Mouse (Mus musculus) liver, embryonic 14.5 days (tissue): ENCODE data around the gene Gm7347. TPM values are rescaled to one million over a fixed set of nuclear protein-coding genes. Genes with fewer than 3 reads are reported as not detected.
A peak's percentile ranks its signal among the peaks of the same experiment; 100 is the strongest.
"Not testable (repeated sequence)": the region's sequence is repeated elsewhere in the genome, so short reads cannot be mapped to it uniquely, and the experiment has no call there.

Experiments used
- ATAC-seq: fragments of 200-750 bp; cut with Nextera tagmentation; 2 replicates; pipeline ENCODE4 v1.8.0; 2017; ENCODE audit warnings: moderate number of reproducible peaks, mild to moderate bottlenecking, moderate library complexity; ENCODE audit not compliant: insufficient read depth
- DNase-seq, 3 experiments: peaks; one replicate each; pipeline ENCODE4 v3.0.0-alpha.2; 2012 to 2013; ENCODE audit warnings: low read depth in 3 of 3, low spot score in 3 of 3
- H3K27ac ChIP-seq: fragments of 300-500 bp; sonication (generic); 2 replicates; pipeline ENCODE4 v1.5.1; 2014; ENCODE audit warnings: moderate library complexity, mild to moderate bottlenecking, control low read depth, inconsistent platforms
- H3K27me3 ChIP-seq: fragments of 300-500 bp; sonication (generic); 2 replicates; pipeline ENCODE4 v1.6.1; 2014; ENCODE audit warnings: mild to moderate bottlenecking, low read length, moderate library complexity; ENCODE audit not compliant: control insufficient read depth, insufficient read depth
- H3K36me3 ChIP-seq: fragments of 300-500 bp; sonication (generic); replicated peaks from 2 replicates; pipeline ENCODE4 v1.6.1; 2014; ENCODE audit warnings: low read depth; ENCODE audit not compliant: control insufficient read depth, insufficient read depth
- H3K4me1 ChIP-seq, 2 experiments: fragments of 200-500 bp in 1 of 2; fragments of 300-500 bp in 1 of 2; sonication (generic) in 1 of 2; replicated peaks; 2 replicates each; pipeline ENCODE4 v1.6.1; 2012 to 2014; ENCODE audit warnings: antibody characterized with exemption in 1 of 2, inconsistent platforms in 1 of 2, low read length in 1 of 2; ENCODE audit not compliant: control insufficient read depth in 2 of 2, insufficient read depth in 2 of 2
- H3K4me2 ChIP-seq: fragments of 300-500 bp; sonication (generic); 2 replicates; pipeline ENCODE4 v1.6.1; 2014; ENCODE audit warnings: low read depth, mild to moderate bottlenecking, control low read depth, moderate library complexity
- H3K4me3 ChIP-seq, 2 experiments: fragments of 200-500 bp in 1 of 2; fragments of 300-500 bp in 1 of 2; sonication (generic) in 1 of 2; 2 replicates each; pipeline ENCODE4 v1.5.1; 2012 to 2014; ENCODE audit warnings: low read depth in 2 of 2, low read length in 2 of 2, mild to moderate bottlenecking in 2 of 2, control low read depth in 1 of 2, inconsistent platforms in 1 of 2, moderate library complexity in 1 of 2; ENCODE audit not compliant: insufficient read depth in 1 of 2
- H3K9ac ChIP-seq: fragments of 300-500 bp; sonication (generic); replicated peaks from 2 replicates; pipeline ENCODE4 v1.6.1; 2014; ENCODE audit warnings: mild to moderate bottlenecking, control low read depth, moderate library complexity
- H3K9me3 ChIP-seq: fragments of 300-500 bp; sonication (generic); 2 replicates; pipeline ENCODE4 v1.6.1; 2016; ENCODE audit warnings: low read length, mixed read lengths; ENCODE audit not compliant: control insufficient read depth
- WGBS: fragments of 180-500 bp; shearing (Covaris S2); extraction: QIAGEN DNeasy Blood & Tissue Kit; methylation state at CpG from one replicate; pipeline ENCODE4 v1.1.7; 2014; ENCODE audit not compliant: insufficient replicate concordance; 5-methylcytosine and 5-hydroxymethylcytosine counted together
- polyA plus RNA-seq, 2 experiments: library from polyadenylated mRNA; depleted of rRNA in 1 of 2; stranded (reverse) in 1 of 2; unstranded in 1 of 2; fragments of >200 nt; fragmentation: Nextera tagmentation in 1 of 2; extraction: Ambion mirVana in 1 of 2; gene quantifications; 2 replicates each; pipeline versions ENCODE4 v1.2.1 to v1.2.3; 2012 to 2014

Gene Gm7347
- polyA plus RNA-seq, 2 experiments = not detected

- not testable (repeated sequence) for ATAC-seq, H3K27me3 ChIP-seq, DNase-seq, H3K27ac ChIP-seq, H3K9ac ChIP-seq, H3K9me3 ChIP-seq, H3K4me1 ChIP-seq, H3K4me3 ChIP-seq, H3K36me3 ChIP-seq
- H3K4me2 ChIP-seq = peak overlapping the region; percentile 31; the same call in 1 of the 2 replicates
- 18% methylated on average over 39 of the region's 45 CpGs for WGBS
Observed at GRCm38 (mm10) chr5:26006937-26007695, 51.3 kb downstream of the Gm7347 start.

- H3K4me3 ChIP-seq, H3K27me3 ChIP-seq, ATAC-seq, H3K36me3 ChIP-seq, H3K4me2 ChIP-seq, H3K9ac ChIP-seq, H3K9me3 ChIP-seq, DNase-seq, H3K27ac ChIP-seq, H3K4me1 ChIP-seq: not testable (repeated sequence)
- WGBS = 43% methylated on average over 1 of the region's 2 CpGs
Observed at GRCm38 (mm10) chr5:26004698-26005097, 53.7 kb downstream of the Gm7347 start, which contains the start of gene Gm1979. Gene Gm1979 (minus strand): TSS chr5:26004798.

Other genes starting within 250 kb of the Gm7347 start
- gene Gm21663, start 116.2 kb downstream of the Gm7347 start, polyA plus RNA-seq (2012; rRNA removed) = not detected in 2 replicates
- not detected in 2 replicates for gene Gm21663, start 116.2 kb downstream of the Gm7347 start, polyA plus RNA-seq (2014; fragmentation: Nextera tagmentation; extraction: Ambion mirVana)
- gene Gm21671, start 104.2 kb downstream of the Gm7347 start, polyA plus RNA-seq (2012; rRNA removed) = not detected in 2 replicates
- not detected in 2 replicates for gene Gm21671, start 104.2 kb downstream of the Gm7347 start, polyA plus RNA-seq (2014; fragmentation: Nextera tagmentation; extraction: Ambion mirVana)
- gene Gm21680, start 85.9 kb downstream of the Gm7347 start, polyA plus RNA-seq (2012; rRNA removed) = not detected in 2 replicates
- gene Gm21680, start 85.9 kb downstream of the Gm7347 start, polyA plus RNA-seq (2014; fragmentation: Nextera tagmentation; extraction: Ambion mirVana) = not detected in 2 replicates
- gene Gm21698, start 69.9 kb downstream of the Gm7347 start, polyA plus RNA-seq (2012; rRNA removed) = not detected in 2 replicates
- not detected in 2 replicates for gene Gm21698, start 69.9 kb downstream of the Gm7347 start, polyA plus RNA-seq (2014; fragmentation: Nextera tagmentation; extraction: Ambion mirVana)
- gene Gm1979, start 53.8 kb downstream of the Gm7347 start, polyA plus RNA-seq (2012; rRNA removed) = not detected in 2 replicates
- not detected in 2 replicates for gene Gm1979, start 53.8 kb downstream of the Gm7347 start, polyA plus RNA-seq (2014; fragmentation: Nextera tagmentation; extraction: Ambion mirVana)
- gene Gm5862, start 35.7 kb downstream of the Gm7347 start, polyA plus RNA-seq (2012; rRNA removed) = not detected in 2 replicates
- not detected in 2 replicates for gene Gm5862, start 35.7 kb downstream of the Gm7347 start, polyA plus RNA-seq (2014; fragmentation: Nextera tagmentation; extraction: Ambion mirVana)
- not detected in 2 replicates for gene Speer4a, start 19.0 kb downstream of the Gm7347 start, polyA plus RNA-seq (2012; rRNA removed)
- not detected in 2 replicates for gene Speer4a, start 19.0 kb downstream of the Gm7347 start, polyA plus RNA-seq (2014; fragmentation: Nextera tagmentation; extraction: Ambion mirVana)
- not detected in 2 replicates for gene Gm10471, start 30.7 kb upstream of the Gm7347 start, polyA plus RNA-seq (2012; rRNA removed)
- not detected in 2 replicates for gene Gm10471, start 30.7 kb upstream of the Gm7347 start, polyA plus RNA-seq (2014; fragmentation: Nextera tagmentation; extraction: Ambion mirVana)
- gene 5031410I06Rik, start 46.8 kb upstream of the Gm7347 start, polyA plus RNA-seq (2012; rRNA removed) = not detected in 2 replicates
- gene 5031410I06Rik, start 46.8 kb upstream of the Gm7347 start, polyA plus RNA-seq (2014; fragmentation: Nextera tagmentation; extraction: Ambion mirVana) = not detected in 2 replicates
- not detected in 2 replicates for gene Gm10220, start 62.8 kb upstream of the Gm7347 start, polyA plus RNA-seq (2012; rRNA removed)
- not detected in 2 replicates for gene Gm10220, start 62.8 kb upstream of the Gm7347 start, polyA plus RNA-seq (2014; fragmentation: Nextera tagmentation; extraction: Ambion mirVana)
- gene Gm7361, start 199.1 kb upstream of the Gm7347 start, polyA plus RNA-seq (2012; rRNA removed) = not detected in 2 replicates
- not detected in 2 replicates for gene Gm7361, start 199.1 kb upstream of the Gm7347 start, polyA plus RNA-seq (2014; fragmentation: Nextera tagmentation; extraction: Ambion mirVana)